Mouse (Mus musculus) erythroblast, embryonic 14.5 days (primary cell): ENCODE measurements around the gene Brms1.

Source experiments
- GATA1 ChIP-seq: IDR thresholded peaks from 2 replicates; pipeline ENCODE4 v1.6.1; 2012; ENCODE audit warnings: low read length, inconsistent platforms, mixed read lengths
- TAL1 ChIP-seq: IDR thresholded peaks from 3 replicates; pipeline ENCODE4 v1.6.1; 2012; ENCODE audit warnings: low read length, inconsistent platforms, mixed read lengths

DNA sequence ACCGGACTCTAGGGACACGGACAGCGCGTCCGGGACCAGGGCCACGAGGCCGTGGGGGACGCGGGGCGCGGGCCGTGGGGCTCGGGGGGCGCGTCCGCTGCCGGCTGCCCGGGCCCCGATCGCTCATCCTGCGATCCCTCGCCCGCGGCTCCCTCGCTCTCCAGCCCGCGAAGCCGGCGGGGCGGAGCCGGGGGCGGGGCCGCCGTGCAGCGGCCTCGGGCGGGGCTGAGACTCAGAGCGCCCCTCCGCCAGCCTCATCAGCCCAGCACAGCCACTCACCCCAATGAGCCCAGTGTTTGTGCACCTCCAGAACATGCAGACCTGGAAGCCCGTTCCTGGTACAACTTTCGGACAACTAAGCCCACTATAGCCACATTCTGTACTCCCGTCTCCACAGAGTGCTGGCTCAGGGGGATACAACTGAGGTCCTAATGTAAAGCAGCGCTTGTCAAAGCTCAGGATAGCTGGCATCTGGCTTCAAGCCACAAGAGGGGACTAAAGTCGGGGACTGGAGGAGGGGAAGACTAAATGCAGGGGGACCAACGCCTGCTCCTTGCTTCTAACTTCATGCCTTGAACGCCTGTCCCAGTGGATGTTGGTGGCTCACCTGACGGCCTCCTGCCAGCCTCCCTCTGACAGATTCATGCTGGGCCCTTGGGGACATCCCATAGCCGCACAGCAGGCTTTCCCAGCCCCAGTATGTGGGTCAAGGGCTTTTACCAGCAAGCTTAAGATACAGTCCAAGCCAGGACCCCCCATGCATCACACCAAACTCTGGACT lies 57.4 kb downstream of the Brms1 start, which contains the start of gene Cnih2:
- TF ChIP-seq TAL1 = no peak
- TF ChIP-seq GATA1 = no peak
